Mouse (Mus musculus) MEL-GATA-1-ER (cell line): Measurements from ENCODE around the gene Aanat.
A peak's percentile ranks its signal among the peaks of the same experiment; 100 is the strongest.

ENCODE experiments used
- DNase-seq: peaks from one replicate; pipeline ENCODE4 v3.0.0-alpha.2; 2012; ENCODE audit warnings: low read depth; ENCODE audit errors: extremely low read depth

Aanat gene

DNA sequence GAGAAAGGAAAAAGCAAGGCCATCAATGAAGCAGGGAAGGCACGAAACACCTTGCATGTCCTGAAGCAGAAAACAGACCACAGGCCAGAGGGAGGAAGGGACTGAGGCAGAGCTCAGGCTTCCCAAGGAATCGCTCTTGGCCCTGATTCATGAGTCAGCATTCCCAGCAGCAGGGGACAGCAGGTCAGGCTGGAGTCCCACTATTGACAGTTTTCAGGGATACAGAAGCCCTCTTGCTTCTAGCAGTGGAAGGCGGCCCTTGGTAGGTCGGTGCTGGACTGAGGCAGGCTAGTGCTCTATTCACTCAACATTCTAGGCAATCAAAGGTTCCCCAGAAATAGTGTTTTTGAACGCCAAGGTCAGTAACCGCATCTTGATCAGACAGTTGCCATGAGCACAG is 11.7 kb upstream of the Aanat start:
- DNase-seq = no peak

DNA sequence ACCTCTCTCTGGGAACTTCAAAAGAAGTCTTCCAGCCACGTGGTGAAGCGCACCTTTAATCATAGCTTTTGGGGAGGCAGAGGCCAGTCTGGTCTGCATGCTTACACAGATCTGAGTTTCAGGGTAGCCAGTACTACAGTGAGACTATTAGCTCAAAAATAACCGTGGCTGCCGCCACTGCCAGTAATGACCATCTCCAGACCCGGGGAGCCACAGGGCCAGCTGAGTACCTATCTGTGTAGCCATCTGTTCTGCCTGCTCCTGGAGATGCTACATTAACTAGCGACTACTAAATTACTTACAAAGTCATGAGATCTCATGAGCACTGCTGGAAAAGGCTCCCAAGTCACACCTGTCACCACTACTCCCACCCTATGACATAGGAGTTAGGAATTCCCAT is 11.2 kb upstream of the Aanat start:
- no peak for DNase-seq

DNA sequence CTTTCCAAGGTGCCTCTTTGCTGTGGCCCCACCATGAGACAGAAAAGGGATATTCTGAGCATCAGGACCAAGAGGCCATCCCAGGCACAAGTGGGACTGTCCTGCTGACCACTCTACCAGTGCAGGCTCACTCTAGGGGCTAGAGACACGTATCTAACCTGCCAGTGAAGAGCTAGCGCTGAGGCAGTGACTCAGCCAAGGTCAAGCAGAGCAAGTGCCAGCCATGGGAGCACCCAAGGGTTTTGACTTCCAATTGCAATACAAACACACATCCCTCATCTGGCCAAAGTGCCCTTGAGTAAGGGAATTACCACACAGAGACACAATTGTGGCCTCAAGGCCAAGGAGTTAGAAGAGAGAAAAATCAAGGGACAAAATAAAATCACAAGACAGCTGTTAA is 10.8 kb upstream of the Aanat start:
- DNase-seq = no peak

DNA sequence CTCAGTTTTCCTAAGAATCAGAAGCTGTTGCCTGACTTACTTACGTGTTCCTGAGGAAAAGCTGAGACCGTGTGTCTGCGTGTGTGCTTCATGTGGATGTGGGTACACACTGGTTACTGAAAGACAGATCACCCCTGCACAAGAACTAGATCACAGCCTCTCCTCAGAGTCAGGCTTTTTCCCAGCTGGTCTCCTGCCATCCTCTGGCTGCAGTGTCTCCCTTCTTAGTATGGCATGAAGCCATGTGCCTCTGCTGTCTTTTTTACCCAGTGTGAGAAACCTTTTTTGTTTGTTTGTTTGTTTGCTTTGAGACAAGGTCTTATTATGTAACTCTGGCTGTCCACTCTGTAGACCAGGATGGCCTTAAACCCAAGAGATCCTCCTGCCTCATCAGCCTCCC is 7.0 kb upstream of the Aanat start:
- DNase-seq = no peak

DNA sequence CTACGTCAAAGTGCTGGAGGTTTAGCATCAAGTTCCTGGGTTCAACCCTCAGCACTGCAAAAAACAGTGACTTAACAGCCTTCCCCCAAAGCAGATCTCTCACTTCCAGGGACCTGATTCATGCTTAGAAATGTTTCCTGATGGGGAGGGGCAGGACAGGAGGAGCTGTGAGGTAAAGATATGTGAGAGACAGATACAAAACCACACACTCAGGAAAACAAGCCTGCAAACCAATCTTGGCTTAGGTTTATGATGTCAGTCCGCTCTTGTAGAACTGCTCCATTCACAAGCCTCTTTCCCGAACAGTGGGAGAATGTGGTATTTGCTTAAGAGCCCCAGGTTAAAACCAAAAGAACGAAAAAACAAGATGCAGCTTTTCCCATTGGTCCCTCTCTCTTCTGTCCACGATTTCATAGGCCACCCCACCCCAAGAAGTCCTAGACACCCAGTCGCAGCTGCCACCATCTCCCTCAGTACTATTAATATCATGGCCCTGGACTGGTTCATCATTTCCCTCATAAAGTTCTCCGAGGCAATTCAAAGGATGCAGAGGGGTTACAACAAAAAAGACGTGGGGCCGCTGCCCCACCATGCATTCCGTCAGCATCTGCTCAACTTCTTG is 6.1 kb upstream of the Aanat start:
- DNase-seq = peak; percentile 80

DNA sequence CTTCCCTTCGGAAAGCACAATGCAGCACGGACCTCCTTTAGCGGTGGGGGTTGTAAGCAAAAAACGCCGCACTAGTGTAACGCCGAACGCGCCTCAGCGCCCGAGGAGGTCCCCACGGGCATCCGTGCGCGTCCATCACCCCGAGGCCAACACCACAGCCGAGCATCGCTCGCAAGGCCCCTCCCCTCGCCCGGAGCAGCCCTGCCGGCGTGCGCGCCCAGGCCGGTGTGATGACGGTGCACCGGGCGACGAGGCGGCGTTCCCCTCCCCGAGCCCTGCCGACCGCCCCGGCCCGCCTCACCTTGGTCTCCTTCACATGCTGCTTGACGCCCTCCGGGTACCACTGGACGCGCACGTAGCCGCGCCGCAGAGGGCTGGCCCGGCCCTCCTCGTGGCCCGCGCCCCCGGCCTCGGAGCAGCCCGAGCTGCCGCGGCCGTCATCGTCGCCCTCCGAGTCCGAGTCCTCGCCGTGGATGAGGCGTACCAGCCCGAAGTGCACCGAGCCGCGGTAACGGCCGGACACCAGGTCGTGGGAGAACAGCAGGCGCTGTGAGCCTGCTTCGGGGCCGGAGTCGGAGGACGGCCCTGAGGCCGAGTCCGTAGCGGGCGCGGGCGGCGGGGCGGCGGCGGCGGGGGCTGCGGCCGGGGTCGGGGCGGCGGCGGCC is 5.4 kb upstream of the Aanat start:
- no peak for DNase-seq

DNA sequence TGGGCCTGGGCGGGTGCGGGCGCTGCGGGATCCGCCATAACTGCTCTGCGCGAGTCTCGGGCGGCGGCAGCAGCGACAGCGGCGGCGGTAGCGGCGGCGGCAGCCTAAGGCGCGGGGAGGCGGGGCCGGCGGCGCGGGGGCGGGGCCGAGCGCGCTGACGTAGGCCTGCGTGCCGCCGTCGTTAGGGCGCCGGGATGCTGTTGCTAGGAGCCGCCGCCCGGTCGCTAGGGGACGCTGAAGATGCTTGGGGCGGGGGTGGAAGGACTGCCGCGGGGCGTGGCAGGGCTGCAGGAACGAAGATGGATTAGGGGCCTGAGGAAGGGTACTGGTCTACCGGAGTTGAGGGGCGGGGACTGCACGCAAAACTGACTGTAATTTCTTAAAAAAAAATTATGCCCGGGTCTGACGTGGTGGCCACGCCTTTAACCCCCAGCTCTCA is 4.8 kb upstream of the Aanat start, which contains the start of gene Ube2o:
Gene Ube2o (minus strand): TSS at position 72 of the 439 bp plus-strand sequence.
- peak; percentile 47 for DNase-seq

DNA sequence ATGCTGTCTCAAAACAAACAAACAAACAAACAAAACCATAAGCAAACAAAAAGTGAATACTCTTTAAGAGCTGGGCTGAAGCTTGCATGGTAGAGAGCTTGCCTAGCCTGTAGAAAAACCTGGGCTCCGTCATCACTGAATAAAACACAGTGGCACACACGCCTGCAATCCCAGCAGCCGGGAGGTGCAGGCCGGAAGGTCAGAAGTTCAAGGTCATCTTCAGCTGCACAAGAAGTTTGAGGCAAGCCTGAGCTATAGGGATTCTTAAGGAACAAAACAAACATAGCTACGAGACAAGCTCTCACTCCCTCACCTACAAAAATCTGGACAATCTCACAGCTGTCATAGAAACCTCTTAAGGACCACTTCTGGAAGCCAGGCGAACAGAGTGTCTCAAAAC is 550 bp upstream of the Aanat start:
- DNase-seq = no peak

DNA sequence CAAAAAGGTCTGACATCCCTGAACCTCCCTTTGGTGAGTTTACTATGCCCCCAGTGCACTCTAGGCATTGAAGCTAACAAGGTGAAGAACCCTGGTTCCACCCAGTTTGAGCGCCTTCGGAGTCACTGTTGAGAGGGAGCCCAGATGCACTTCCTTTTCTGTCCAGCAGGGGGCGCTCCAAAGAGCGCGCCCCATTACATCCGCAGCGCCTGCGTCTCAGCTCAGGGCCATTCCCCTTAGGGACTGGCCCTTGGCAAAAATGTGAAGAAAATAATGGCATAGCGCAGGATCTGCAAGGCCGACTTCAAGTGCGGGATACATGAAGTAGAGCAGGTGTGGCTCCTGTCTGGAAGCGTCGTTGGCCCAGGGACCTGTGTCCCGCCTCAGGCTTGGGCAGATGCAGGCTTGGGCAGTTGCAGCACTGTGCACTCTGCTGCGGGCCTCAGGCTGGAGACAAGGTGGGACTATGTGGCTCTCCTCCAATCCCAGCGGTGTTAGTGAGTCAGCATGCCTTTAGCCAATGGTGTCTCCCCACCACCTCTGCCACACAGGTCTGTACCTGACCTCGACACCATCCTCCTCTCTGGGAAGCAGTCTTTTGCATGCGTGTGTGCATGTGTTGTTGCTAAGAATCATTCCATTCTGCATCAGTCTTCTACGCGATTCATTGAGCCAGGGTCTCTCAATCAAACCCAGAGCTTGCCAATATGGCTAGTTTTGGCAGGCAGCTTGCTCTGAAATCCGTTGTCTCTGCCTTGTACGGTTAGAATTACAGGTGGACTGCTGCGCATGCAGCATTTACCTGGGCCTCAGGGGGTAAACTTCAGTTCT is 784 bp downstream of the Aanat start:
- peak; percentile 36 for DNase-seq

DNA sequence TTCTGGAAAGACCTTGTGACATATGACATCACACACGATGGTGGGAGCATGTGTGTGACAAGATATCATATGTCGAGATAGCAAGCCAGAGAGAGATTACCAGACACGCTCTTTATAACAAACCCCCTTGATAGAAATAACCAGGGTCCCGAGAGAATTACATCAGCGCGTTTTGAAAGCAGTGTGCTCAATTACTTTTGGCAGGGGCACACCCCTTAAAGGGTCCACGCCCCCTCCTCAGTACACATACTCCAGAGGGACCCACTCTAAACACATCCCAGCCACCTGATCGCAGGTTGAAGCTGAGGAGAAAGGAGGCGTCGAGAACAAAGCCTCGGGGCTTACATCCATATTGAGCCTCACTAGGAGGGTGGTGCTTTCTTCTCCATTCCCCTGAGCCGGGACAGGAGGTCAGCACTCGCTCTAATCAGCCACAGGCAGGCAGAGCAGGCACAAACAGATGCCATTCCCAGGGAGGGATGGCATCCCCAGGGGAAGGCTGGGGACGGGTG is 2.8 kb downstream of the Aanat start:
- no peak for DNase-seq

DNA sequence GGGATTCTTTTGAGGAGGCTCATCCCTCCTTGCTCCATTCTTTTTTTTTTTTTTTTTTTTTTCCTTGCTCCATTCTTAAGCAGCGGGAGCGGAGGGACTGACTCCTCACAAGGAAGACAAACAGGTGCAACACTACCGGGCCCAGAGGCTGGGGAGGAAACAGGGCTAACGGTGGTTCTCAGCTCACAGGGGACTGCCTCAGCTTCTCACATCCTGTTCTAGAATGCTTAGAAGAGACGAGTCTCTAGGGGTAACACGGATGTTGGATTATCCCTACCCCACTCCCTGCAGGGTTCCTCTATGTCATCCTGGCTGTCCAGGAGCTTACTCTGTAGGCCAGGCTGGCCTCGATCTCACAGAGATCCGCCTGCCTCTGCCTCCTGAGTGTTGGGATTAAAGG is 3.3 kb downstream of the Aanat start:
- DNase-seq = no peak

DNA sequence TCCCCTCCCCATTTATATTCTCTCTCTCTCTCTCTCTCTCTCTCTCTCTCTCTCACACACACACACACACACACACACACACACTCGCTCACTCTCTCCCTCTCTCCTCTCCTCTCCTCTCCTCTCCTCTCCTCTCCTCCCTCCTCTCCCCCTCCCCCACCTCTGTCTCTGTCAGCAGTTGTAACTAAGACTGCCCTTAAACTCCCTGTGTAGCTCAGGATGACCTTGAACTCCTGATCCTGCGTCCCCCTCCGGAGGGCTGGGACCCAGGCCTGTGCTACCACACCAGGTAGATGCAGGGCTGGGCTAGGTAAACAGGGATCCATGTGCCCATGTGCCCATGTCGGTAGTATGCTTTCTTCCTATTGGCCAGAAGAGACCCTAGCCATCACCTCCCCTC is 5.4 kb downstream of the Aanat start:
- no peak for DNase-seq

DNA sequence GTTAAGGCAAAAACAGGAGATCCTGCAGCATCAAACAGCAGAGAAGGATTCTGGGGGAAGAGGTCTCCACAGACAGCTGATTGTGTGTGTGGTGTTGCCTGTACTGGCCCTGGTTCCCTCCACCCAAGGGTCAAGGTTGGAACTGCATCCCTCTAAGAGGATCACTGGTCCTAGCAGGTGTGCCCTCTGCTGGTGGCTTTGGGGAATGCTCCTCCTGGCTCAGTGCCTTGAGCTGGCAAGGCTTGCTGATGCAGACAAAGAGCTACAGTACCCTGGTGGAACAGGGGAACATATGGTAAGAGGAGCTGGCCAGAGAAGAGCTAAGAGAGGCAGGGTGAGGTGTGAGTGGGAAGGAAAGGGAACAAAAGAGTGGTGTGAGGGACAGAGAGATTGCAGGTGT is 6.2 kb downstream of the Aanat start:
- peak; percentile 78 for DNase-seq

DNA sequence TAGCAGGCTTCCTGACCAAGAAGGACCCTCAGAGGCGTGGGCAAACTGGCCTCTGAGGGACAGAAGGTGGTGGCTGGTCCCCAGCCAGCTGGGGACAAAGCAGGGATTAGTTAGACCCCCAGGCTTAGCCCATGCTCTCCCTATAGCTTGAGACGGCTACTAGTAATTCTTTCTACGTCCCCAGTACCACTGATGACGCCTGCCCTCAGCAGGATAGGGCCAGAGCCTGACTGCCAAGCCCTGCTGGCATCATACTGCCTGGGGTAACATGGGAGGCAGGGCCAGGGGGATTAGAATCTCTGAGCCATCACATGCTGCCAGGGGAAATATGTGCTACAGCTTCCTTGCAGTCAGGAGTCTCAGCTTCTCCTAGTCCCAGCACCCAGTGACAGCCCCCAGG is 7.1 kb downstream of the Aanat start:
- DNase-seq = no peak

DNA sequence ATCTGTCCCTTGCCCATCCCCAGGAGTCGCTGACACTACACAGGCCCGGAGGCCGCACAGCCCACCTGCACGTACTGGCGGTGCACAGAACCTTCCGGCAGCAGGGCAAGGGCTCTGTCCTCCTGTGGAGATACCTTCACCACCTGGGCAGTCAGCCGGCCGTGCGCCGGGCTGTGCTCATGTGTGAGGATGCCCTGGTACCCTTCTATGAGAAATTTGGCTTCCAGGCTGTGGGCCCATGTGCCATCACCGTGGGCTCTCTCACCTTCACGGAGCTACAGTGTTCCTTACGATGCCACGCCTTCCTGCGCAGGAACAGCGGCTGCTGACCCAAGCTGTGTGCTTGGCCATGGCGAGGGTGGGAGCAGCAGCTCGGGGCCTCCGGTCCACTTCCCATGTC is 10.5 kb downstream of the Aanat start:
- DNase-seq = no peak

DNA sequence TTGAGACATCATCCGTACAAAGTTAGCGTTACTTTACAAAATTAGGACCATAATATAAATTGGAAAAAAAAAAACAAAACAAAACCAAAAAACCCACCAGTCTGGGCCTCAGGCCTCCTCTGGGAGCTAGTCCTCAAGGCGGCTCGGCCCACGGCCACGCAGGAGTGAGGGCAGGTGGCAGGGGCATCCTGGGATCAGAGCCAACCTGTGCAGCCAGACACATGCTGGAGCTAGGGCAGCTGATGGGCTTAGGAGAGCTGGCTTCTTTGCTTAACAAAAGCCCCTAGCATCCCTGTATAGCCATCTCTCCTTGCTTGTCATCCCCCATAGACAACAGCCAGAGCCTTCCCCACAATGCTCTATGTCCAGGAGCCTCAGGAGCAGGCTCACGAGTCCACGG is 12.0 kb downstream of the Aanat start:
- no peak for DNase-seq

DNA sequence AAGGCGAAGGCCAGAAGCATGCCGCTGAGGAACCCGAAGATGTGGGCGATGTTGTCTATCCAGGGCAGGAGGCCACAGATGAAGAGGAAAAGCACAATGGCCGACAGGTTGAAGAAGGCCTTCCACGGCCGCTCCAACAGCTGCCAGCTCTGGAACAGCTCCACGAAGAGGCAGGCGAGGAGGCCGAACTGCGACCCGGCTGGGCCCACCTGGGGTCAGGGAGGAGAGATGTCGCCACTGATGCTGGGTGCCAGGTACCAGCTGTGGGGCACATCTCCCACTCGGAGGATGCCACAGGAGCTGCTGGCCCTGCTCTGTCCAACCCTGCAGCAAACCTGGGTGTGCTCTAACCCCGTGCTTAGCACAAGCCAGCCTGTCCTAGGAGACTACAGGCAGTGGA is 13.0 kb downstream of the Aanat start:
- no peak for DNase-seq

DNA sequence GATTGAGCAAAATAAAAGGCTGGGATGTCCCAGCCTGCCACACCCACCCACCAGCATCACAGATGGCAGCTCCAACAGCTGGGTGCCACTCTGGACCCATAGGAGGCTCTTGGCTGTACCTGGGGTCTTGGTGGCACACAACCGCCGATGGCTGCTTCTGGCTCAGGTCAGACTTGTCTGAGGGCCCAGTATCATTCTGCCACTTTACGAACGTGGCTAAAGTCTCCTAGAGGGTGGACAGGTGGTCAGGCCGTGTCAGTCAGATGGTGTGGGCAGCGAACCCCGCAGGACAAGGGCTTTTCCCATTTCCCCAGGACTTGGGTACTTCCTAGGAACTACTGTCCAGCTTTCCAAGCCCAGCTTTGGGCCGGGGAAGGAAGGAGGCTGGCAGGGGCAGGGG is 14.9 kb downstream of the Aanat start:
- no peak for DNase-seq

DNA sequence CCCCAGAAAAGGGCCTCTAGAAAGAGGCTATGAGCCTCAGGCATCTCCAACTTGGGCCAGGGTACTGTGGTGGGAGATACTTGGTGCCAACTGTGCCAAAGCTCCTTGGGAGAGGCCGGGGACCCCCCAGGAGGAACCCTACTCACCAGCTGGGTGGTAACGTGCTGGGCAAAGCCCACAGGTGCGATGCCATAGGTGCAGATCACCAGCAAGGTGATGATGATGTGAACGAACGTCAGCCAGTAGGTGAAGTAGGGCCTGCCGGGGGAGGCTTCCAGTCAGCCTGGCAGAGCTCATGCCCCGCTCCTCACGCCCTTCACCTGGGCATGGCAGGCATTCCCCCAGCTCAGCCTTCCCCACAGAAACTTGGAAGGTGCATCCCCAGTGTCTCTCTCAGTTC is 15.8 kb downstream of the Aanat start:
- DNase-seq = no peak

DNA sequence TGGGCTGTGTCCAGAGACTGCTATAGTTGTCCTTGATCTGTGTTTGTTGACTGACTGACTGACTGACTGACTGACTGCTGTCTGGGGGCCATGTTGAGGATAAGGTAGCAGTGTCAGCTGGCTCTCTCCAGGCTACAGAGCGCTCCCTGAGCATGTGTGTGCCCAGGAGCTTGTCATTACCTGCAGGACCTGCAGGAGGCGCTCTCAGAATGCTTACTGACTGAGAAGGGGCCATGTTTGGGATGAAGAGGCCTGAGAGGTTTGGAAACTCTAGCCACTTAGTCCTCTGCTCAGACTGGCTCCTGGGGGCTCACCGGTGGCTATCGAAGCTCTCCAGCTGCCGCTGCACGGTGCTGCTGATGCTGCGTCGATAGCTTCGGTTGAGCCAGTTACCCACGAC is 17.1 kb downstream of the Aanat start:
- DNase-seq = no peak

DNA sequence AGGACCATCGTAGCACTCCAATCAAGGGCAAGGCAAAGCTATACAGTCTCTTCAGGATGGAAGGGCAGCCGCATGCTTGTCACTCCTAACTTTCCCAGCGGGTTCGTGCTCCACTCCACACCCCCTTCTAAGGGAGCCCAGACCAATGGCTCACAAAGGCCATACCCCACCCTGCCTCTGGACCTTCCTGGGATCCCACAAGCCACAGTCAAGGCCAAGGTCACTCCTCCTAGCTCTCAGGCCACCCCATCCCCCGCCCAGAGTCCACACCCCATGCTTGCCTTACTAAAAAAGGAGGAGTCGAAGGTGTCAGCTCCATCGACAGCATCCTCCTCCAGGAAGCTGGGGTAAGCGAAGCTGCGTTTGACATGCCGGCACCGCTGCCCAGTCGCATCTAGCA is 17.9 kb downstream of the Aanat start:
- DNase-seq = no peak

DNA sequence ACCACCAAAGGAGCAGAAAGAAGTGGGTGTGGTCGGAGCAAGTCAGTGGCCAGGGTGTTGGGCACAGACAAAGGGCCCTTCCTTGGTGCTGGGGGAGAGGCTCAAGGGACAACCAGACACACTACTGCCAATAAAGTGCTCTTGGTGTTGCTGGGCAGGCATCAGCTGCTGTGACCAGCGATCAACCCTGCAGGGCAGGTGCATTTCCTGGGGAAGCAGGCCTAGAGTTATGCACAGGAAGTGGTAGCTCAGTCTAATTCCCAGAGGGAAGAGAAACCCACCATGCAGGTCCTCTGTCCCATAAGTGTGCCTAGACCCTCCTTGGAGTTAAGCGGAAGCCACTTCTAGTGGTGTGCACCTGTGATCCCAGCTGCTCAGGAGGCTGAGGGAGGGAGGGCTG is 21.5 kb downstream of the Aanat start:
- DNase-seq = no peak
